Mouse (Mus musculus): Measurements from ENCODE around the gene Ntrk2.

Gene Ntrk2

DNA sequence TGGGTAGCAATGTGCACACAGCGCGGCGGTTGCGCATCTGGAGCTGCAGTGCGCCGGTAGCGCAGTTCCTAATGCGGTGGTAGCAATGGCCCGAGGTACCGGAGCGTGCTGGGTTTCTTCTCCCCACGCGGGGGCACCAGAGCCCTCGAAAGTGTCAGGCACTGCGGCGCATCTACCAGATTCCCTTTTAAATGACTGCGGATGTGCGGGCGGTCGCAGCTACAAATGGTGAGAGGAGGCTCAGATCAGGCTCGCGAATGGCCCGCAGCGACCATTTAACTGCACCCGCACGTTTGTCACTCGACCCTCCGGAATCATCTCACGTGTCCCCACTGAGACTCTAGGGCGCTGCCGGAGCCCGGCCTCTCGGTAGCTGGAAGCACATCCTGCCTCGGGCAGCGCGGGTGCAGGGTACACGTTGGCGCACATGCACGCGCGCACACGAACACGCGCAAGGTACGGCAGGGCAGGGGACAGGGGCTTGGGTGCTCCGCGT, at the start of gene Ntrk2:
Gene Ntrk2 (plus strand): TSS at position 173 of the 496 bp plus-strand sequence.
- peak; percentile 86 for DNase-seq (ENCODE audit: extremely low spot score)

DNA sequence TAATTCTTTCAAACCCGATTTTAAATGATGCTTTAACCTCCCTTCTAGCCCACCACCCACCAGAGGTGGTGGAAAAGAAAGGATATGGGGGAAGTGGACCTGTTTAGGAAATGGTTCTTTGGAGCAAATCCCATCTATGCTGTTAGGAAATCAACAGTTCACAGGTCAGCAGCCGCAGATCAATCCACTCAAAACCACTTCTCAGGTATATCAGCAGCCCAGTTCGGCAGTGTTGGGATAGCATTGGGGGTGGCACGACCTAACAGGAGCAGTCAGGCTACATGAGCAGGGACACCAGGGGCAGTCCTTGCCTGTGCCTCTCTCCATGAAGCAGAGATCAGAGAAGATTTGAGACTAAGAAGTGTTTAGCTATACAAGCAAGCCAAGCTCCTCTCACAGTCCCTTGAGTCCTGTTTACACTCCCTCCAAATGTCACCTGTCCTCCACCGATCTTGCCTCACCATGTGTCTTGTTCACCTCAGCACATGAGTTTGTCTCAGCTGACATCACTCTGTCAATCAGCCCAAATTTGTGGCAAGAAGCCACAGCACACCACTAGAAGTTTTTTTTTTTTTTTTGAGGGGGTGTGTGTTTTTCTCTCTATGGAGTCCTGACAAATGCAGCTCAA, 45.3 kb upstream of the Ntrk2 start:
- no peak for DNase-seq (ENCODE audit: extremely low spot score)

DNA sequence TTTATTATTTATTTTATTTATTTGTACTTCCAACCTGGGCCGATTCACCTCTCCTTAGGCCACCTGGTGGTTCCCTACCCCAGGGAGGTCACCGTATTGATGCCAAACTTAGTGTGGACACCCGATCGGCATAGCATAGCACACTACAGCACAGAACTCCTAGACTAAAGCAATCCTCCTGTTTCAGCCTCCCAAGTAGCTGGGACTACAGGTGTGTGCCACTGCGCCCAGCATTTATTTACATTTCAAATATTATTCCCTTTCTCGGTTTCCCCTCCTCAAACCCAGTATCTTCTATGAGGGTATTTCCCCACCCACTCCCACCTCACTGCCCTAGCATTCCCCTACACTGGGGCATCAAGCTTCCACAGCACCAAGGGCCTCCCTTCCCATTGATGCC, 38.1 kb upstream of the Ntrk2 start:
- no peak for DNase-seq (ENCODE audit: extremely low spot score)

DNA sequence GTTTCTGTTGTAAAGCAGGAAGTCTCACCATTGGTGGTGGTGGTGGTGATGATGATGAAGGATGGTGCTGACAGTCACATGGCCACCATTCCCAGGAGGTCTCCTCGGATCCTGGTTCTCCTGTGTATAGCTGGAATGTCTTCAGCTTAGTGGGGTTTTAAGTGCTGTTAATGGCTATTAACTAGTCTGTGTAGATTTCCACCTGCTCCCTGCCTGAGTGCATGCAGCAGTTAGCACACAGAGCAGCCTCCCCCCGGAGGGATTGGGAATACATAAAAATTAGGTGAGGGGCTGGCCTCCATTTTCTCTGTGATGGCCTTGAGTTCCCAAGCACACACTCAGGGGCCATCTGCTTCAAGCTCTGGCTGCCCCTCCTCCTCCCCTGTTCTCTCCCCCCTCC, 36.9 kb upstream of the Ntrk2 start:
- no peak for DNase-seq (ENCODE audit: extremely low spot score)

DNA sequence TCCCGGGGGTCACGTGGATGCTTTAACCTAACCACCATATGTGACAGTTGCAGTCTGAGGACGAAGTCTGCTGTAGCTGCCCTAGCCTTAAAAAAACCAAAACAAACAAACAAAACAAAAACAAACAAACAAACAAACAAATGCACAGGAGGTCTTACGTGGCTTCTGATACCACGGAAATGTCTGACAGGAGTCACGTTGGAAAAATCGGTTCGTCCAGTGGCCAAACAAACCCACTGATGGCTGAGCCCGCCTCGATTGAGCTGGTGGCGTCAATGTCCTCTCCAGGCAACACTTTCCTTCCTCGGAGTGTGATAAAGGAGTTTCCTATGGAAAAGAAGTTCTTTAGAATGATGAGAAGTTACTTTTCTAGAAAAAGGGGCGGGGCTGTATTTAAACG, 27.1 kb upstream of the Ntrk2 start:
- DNase-seq (ENCODE audit: extremely low spot score), result no peak

DNA sequence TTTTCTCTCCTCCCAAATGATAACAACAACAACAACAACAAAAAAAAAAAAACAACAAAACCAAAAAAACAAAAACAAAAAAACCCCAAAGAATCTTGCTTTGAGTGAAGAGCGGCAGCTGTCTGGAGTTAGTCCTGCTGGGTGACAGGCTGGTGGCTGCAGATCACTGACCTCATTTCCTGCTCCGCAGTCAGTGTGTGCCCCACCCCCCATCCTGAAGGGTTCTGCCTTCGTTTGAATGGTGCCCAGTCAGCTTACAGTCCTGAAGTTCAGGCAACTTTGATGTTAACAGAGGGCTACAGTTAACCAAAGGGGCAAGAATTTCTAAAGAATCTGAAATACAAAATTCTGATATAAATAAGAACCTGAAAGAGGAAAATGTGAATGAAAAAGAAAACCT, 19.9 kb upstream of the Ntrk2 start:
- DNase-seq (ENCODE audit: extremely low spot score), result peak; percentile 44

DNA sequence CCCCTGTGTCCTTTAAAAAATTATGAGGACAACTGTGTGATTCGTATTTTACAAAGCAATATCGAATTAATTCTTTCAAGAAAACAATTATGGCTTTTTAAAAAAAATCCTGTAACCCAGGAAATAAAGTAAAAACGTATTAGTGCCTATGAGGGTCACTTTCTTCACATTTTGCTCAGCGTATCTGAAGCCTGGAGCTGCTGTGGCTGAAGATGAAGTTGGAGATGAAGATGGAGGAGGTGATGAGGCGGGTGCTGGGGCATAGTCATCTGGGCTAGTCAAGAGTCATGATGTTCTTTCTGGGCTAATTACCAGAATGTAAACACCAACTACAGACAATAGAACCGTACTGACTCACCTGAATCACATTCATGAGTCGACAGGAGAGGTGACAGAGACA, 15.6 kb upstream of the Ntrk2 start:
- DNase-seq (ENCODE audit: extremely low spot score), result no peak

DNA sequence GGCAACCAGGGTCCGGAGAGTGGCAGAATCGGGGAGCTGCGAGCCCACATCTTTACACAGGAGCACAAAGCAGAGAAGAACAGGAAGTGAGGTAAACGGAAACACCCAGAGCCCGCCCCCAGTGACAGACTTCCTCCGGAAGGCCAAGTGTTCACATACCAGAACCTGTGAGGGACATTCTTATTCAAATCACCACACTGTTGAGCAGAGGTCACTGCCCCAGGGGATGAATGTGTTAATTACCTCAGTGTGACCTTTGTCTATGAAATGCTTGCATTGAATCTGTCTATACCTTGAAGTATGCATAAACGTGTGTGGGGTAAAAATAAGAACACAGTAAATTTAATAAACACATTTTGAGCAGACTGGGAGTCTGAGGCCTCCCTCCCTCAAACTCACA, 9.0 kb upstream of the Ntrk2 start:
- no peak for DNase-seq (ENCODE audit: extremely low spot score)

DNA sequence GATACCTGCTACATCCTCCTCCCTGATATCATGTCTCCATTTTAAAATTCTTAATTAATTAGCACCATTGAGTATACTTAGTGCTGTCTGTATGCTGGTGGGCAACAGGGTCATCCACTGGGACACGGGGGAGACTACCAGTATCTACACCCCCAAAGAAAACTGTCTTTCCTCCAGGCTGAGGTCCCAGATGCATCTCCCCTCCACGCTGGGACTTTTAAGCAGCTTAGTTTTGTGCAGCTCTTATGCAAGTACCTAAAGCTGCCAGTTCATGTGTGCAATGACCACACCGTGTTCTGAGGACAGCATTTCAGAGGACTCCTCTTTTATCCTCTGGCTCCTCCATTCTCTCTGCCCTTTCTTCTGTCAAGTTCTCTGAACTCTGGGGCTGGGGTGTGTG, 5.1 kb upstream of the Ntrk2 start:
- DNase-seq (ENCODE audit: extremely low spot score), result no peak

DNA sequence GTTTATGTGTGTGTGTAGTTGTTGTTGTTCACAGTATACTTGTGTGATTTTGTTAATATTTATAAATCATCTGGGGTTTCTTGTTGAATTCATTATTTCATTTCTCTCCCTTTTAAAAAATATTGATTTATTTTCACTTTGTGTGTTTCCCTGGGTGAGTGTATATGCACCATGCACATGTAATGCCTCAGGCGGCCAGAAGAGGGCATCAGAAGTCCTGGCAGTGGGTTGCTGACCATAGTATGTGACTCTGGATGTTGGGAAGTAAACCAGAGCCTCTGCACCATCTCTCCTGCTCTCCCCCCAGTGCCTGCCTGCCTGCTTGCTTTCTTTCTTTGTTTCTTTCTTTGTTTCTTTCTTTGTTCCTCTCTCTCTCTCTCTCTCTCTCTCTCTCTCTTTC, 2.5 kb upstream of the Ntrk2 start:
- DNase-seq (ENCODE audit: extremely low spot score), result no peak

DNA sequence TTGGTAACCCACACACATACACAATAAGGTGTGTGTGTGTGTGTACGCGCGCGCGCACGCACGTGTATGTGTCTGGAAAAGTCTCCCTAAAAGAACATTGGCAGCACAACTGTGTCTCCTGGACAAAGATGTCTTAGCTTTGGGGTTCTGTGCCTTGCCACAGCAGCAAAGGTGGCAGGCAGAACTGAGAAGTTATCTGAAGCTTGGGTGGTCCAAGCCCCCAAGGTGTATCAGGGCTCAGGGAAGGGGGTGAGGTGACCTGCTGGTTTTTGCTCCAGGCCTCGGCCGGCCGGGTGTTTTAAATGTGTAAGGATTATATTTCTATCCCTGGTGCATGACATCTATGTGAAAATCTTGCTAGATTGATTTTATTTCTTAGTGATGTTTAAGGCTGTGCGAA, 536 bp upstream of the Ntrk2 start:
- DNase-seq (ENCODE audit: extremely low spot score), result no peak

DNA sequence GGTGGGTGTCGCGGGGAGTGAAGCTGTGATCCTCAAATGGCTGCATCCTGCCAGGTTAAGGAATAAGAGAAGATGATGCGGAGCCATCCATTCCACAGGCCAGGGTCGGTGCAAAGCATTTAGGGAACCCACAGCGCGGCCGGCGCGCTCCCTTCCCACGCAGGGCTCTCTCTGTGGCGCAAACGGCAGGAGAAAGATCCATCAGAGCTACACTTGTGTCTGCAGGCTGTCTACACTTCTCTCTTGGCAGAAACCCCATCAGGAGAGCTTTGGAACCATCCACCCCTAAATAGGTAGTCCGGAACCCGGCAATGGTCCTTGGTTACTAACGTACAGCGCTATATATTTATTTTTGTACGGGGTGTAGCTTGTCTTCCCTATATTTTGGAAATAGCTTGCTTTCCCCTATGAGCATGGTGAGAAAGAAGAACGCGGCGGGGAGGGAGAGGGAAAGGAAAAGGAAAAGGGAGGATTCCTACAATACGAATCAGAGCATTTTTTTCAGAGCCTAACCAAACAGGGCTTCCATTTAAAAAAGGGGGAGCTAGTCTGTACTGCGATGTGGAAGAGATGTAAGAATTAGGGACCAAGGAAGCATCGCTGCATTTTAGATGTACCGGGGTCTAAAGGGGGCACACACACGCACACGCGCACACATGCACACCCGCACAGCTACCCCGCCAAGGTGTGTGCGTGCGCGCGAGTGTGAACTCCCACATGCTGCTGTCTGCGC, 693 bp downstream of the Ntrk2 start:
- peak; percentile 47 for DNase-seq (ENCODE audit: extremely low spot score)

DNA sequence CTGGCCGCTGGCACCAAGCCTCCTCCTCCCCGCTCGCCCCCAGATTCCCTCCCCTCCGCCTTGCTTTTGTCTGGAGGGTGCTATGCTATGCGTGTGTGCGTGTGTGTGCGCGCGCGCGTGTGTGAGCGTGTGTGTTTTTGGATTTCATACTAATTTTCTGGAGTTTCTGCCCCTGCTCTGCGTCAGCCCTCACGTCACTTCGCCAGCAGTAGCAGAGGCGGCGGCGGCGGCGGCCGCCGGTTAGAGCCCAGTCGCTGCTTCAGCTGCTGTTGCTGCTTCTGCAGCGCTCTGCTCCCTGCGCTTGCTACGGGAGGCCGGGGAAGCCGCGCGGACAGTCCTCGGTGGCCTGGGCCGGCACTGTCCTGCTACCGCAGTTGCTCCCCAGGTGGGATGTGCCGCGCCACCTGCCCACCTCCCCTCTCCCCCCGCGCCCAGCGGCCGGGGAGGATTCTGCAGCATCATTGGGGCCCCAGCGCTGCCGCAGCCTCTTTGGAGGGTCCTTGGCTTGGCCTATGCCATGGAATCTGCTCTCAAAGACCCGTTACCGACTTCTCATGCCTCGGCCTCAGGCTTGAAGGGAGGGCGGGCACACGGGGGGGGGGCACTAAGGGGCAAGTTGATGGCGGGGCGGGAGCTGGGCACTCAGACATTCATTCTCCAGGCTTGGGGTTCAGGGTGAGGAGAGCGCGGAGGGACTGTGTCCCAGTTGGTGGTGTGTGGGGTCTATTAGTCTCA, 1.4 kb downstream of the Ntrk2 start:
- DNase-seq (ENCODE audit: extremely low spot score), result peak; percentile 70

DNA sequence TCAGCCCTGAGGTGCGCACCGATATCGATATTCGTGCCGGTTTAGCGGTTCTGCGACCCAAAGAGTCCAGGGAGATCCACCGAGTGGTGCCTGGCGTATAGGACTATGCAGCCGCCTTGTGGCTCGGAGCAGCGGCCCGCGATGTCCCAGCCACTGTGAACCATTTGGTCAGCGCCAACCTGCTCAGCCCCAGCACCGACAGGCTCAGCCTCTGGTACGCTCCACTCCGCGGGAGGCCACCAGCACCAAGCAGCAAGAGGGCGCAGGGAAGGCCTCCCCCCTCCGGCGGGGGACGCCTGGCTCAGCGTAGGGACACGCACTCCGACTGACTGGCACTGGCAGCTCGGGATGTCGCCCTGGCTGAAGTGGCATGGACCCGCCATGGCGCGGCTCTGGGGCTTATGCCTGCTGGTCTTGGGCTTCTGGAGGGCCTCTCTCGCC, 2.0 kb downstream of the Ntrk2 start:
- DNase-seq (ENCODE audit: extremely low spot score), result peak; percentile 48

DNA sequence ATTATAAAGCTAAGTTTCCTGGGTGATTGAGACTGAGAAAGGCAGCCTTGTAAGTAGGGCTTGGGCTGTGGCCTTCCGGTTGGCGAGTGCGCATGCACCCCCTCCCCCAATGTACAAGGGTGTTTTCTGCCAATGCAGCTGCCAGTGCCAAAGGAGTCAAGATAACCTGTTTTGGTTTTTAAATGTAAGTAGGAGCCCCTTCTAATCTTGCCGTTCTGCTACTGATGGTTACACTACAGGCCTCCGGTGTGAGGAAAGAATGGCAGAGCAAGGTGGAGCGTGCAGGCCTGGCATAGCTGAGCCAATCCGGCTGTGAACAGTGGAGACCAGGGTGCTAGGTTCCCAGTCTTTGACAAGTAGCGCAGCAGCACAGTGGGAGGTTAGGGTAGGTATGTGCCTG, 3.6 kb downstream of the Ntrk2 start:
- no peak for DNase-seq (ENCODE audit: extremely low spot score)

DNA sequence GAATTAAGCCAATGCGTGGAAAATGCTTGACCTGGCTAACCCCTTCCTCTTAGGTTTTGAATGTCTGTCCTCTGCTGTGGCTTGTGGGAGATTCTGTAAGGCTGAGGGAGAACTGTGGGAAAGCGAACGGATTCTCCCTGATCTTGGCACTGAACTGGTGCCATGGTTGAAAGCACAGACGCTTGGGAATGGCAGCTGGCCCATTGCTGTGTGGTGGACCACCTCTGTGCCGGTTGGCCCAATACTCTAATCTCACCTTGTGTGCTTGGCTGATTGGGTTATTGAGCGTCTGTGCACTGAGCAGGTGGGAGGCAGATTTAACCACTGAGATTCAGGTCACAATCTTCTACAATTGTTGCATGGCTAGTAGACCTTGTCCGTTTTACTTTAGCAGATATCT, 18.4 kb downstream of the Ntrk2 start:
- DNase-seq (ENCODE audit: extremely low spot score), result no peak

DNA sequence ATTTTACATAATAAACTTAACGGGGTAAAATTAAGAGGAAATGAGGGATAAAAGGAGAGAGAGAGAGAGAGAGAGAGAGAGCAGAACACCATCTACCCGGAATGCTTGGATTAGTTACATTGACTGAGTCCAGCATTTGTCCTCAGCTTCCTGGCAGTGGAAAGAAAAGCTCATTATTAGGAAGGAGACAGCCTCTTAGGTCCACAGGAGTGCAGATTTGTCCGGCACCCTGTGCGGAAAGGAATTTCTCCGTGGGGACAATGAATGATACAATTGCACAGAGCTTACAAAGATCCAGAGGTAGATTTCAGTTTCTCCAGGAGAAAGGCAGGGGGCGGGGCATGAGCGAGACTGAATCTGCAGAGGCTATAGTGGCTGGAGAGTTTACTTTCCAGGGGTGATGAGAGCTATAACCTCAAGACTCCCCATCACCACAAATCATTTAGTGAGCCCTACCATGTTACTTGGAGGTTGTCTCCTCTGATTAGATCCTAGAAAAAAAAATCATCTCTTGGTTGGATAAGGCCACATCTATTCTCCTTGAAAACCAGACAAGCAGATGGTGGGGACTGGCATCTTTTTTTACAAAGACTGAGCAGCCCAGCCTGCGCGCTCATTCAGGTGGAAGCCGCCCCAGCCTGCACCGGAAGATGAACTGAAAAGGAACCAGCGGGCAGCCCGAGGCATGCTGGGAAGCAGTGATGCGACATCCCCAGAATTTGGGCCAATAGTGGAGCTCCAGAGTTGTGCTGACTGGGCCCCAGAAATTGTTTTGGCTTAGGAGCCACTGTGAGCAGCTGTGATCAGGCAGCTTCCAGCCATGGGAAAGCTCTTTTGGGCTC, 20.2 kb downstream of the Ntrk2 start:
- no peak for DNase-seq (ENCODE audit: extremely low spot score)

DNA sequence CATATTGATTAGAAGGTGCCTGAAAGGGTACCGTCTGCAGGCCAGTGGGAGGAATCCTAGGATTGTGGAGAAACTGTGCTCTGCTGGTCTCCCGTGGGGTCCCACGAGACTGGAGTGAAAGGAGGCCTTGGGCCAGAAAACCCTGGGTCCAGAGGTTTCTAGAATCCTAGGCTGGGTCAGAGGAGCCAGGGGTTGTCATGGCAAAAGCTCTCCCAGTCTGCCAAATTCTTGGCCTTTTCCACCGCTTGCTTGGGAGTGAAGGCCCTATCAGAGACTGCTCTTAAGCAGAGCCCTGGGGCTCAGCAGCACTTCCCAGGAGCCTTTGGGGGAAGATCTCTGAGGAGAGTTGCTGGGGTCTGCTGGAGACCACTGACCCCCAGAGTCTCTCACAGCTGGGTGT, 25.6 kb downstream of the Ntrk2 start:
- no peak for DNase-seq (ENCODE audit: extremely low spot score)

DNA sequence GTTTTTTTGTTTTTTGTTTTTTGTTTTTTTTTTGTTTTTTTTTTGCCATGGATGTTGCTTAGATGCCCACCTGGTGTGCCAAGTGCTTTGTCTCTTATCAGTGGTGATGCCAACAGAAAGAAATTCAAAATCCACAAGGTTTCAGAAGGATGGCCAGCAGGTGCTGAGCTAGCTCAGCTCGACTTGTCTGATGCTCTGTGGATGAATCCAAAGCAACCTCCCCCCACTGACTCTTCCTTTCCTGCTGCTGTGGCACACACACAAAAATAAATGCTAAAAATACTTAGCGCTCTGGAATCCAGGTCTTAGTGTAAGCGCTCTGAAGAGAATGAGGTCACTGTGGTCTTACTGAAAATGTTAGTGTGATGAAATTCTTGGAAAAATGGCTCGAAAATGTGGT, 28.4 kb downstream of the Ntrk2 start:
- DNase-seq (ENCODE audit: extremely low spot score), result no peak

DNA sequence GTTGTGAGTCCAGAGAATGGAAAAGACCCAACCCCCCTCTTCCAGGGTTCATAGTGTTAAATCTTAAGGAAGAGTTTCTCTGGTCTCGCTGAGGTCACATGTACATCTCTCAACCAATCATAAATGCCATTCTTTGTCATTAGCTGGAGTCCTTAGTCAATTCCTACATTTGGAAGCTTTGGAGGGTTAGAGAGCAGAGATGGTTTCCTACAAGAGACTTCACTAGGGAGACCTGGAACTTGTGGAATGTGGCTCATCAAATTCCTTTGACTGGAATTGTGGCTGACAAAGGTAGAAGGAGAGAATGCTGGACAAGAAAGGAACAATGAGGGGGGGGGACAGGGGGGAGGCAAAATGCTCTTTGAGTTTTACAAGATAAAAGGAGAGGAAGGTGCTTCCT, 30.5 kb downstream of the Ntrk2 start:
- no peak for DNase-seq (ENCODE audit: extremely low spot score)

DNA sequence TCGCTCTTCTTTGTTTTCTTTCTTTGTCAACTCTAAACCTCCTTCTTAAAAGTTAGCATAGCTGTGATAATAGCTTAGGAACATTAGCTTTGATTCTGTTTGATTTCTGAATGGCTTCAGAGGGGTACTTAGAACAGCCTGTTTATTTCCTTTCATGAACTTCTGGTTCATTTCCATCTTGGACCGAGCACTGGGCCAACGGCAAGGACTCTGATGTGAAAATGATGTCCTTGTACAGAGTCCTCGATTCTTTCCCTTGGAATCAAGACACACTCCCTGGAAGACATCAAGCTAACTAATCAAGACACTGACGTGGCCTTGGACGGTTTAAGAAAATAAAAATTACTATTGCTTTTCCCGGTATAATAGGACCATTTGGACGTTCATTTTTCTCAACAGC, 31.7 kb downstream of the Ntrk2 start:
- DNase-seq (ENCODE audit: extremely low spot score), result no peak
